Mouse (Mus musculus) left cerebral cortex, postnatal 36 days (tissue): Measurements from ENCODE around the gene Selenbp1. TPM values are rescaled to one million over a fixed set of nuclear protein-coding genes. Genes with fewer than 3 reads are reported as not detected.

Experiments used
- DNase-seq, 2 experiments: peaks; one replicate each; pipeline ENCODE4 v3.0.0; 2021 to 2022; ENCODE audit warnings: low spot score in 2 of 2, mixed read lengths in 1 of 2
- intact Hi-C: fragments of 180-260 bp; cut with DNase I; formaldehyde crosslinking; loops from one replicate; pipeline ENCODE4 v1.15.1; 2025
- total RNA-seq, 2 experiments: library from RNA; stranded (reverse); gene quantifications; 2 replicates each; pipeline ENCODE4 v1.2.3; 2021

The Selenbp1 gene
- total RNA-seq, 2 experiments from 2014 or later: 9.7 to 10.0 TPM

DNA sequence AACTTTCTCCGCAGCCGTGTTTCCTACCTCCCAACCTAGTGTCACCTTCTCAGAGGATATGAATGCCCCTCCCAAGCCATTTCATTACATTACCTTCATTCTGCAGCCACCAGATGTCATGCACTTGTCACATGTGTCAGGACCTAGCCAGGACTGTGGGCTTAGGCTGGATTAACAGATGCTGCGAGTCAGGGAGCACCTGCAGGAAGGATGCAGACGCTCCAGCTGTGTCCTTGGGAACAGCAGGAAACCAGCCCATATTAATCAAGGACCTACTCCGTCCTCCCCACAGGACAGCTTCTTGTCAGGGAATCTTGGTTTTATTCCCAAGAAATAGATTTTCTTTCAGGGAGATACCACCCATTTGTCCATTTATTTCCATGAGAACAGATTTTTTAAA lies 27.5 kb downstream of the Selenbp1 start:
- no peak for DNase-seq
- intact Hi-C loops: no loop called here

- DNase-seq: no peak
- intact Hi-C loops: no loop called here
Observed at GRCm38 (mm10) chr3:94964989-94965388, 32.1 kb downstream of the Selenbp1 start.

GRCm38 (mm10) chr3:94965878-94966277 lies 33.0 kb downstream of the Selenbp1 start:
- DNase-seq: no peak
- intact Hi-C loops: no loop called here

GRCm38 (mm10) chr3:94972552-94972951 lies 39.7 kb downstream of the Selenbp1 start:
- DNase-seq: no peak
- intact Hi-C loops: no loop called here

DNA sequence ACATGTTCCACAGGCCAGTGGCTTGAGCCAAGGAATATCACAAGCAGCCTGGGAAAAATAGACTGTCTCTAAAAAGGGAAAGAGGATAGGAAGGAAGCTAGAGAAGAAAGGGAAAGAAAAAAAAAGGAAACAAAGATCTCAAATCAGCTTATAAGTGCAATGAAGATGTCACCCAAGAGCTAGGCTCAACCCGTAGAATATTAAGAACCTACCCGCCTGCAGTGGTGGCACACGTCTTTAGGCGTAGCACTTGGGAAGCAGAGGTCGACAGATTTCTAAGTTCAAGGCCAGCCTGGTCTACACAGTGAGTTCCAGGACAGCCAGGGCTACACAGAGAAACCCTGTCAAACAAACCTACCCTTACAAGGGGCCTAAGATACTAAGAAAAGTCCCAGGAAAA lies 40.8 kb downstream of the Selenbp1 start:
- DNase-seq: no peak
- intact Hi-C loops: loop anchor here (2.0 kb wide), 1 partner anchor 21 kb away; no protein-coding TSS in a partner anchor

DNA sequence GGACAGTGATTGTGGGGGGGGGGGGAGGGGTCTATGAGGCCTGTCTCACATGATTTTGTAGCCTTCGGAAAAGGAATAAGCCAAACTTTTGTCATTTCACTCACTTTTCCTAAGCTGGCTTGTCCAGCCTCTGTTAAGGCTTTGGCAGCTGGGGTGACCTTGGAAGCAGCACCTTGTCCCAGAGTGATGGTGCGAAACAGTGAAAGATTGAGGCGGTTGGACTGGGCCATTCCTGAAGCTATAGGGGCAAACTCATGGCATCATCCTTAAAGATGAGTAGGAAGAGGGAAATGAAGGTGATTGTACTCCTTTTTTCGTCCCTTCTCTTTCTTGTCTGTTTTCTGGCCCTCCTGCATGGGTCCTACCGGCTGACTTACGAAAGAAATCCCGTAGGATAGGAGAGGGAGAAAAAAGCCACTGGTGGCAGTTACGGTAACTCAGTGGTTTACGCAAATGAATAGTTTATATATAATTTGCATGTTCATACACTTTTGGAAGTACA lies 41.2 kb downstream of the Selenbp1 start:
- DNase-seq: no peak
- intact Hi-C loops: loop anchor here (2.0 kb wide), 1 partner anchor 21 kb away; no protein-coding TSS in a partner anchor

DNA sequence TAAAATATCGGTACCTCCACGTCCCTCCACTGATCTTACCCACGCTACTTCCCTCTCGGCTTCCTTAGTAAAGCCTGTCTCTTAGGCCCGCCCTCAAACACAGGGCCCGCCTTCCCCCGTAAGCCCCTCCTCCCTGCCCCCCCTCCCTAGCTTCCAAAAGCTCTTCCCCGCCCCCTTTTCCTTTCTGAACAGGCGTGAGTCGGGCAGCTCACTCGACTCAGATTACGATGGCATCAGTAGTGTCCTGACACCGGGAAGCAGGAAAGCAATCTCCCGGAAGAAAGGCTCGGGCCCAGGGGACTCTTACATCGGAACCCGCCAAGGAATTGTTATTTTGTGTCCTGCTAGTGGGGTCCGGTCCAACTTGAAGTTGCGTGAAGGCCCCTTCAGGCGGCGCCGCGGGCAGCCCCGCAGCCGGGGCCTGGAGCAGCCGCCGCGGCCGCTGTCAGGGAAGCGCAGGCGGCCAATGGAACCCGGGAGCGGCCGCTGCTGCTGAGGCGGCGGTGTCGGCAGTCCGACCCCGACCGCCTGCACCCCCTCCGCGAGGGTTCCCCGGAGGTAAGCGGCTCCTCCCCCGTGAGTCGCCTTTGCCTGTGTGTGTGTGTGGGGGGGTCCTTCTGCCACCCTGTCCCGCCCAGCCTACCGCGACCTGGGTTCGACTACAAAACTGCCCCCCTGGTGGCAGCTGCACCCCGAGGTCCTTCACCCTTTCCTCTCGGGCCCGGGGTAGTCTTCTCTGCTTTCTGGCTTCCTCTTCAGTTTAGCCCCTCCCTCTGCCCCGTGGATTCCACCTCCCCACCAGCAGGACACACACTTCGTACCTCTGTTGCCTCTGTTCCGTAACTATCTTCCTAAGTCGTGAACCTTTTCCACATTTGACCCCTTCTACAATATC lies 41.9 kb downstream of the Selenbp1 start, which contains the start of gene Pi4kb:
Gene Pi4kb (plus strand): TSS at position 204 of the 895 bp plus-strand sequence.
- intact Hi-C loops: loop anchor here (2.0 kb wide), 1 partner anchor 22 kb away; no protein-coding TSS in a partner anchor
- DNase-seq: peak; percentile 85 to 86

GRCm38 (mm10) chr3:94984312-94984711 lies 51.5 kb downstream of the Selenbp1 start:
- intact Hi-C loops: no loop called here
- no peak for DNase-seq

DNA sequence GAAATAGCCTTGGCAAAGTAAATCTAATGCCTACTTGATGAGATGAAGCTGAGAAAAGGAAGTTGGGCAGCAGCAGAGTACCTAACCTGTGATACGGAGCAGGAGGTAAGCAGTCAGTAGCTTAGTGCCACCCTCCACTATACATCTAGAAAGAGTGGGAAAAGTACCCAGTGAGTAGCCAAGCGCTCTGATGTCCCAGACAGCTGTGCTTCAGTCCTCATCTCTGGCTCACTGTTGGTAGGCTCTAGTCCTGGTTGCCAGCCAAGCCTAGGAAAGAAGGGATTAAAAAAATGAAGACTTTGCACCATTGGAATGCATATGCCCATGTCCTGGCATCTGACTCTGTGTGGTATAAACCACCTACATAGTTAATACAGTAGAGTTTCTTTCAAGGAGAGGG lies 52.7 kb downstream of the Selenbp1 start:
- intact Hi-C loops: no loop called here
- DNase-seq: no peak

DNA sequence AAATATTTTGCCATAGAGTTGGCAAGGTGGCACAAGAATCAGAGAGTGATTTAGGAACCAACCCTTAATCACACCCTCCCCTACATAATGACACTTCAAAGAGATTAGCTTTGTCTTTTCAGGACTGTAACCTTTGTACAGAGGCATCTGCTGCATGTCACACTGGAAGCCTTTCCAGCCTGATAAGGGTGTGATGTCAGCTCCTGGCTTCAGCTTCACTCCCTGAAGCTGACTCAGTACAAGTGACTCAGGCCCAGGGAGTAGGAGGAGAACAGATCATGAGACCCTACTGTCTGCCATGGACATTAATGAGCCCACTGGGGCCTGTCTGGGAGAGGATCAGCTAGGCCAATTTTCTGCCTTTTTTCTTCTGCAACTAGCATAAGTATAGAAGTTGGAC lies 54.7 kb downstream of the Selenbp1 start:
- intact Hi-C loops: no loop called here

GRCm38 (mm10) chr3:94989159-94989761 lies 56.4 kb downstream of the Selenbp1 start:
- no peak for DNase-seq
- intact Hi-C loops: no loop called here

More for the DNA sequence above, 54.7 kb downstream of the Selenbp1 start:
- peak in 1 of 2 experiments; percentile 36 for DNase-seq

Other genes starting within 250 kb of the Selenbp1 start
- gene Selenbp2, start 239.5 kb upstream of the Selenbp1 start, total RNA-seq: not detected
- gene Cgn, start 146.6 kb upstream of the Selenbp1 start, total RNA-seq: 1 to 10 TPM; 2.9 to 4.0 TPM
- gene Pogz, start 95.5 kb upstream of the Selenbp1 start, total RNA-seq: 10 to 100 TPM; 48.9 to 69.1 TPM
- gene Psmb4, start 46.1 kb upstream of the Selenbp1 start, total RNA-seq: 100 to 1,000 TPM; 267 TPM
- 10 to 100 TPM; 20.6 to 24.4 TPM for gene Rfx5, start 21.0 kb downstream of the Selenbp1 start, total RNA-seq
- 10 to 100 TPM; 55.4 to 57.1 TPM for gene Pi4kb, start 41.7 kb downstream of the Selenbp1 start, total RNA-seq
- 10 to 100 TPM; 24.0 to 26.1 TPM for gene Zfp687, start 82.4 kb downstream of the Selenbp1 start, total RNA-seq
- gene Psmd4, start 109.6 kb downstream of the Selenbp1 start, total RNA-seq: 100 to 1,000 TPM; 143 to 149 TPM
- gene Pip5k1a, start 173.9 kb downstream of the Selenbp1 start, total RNA-seq: 10 to 100 TPM; 51.7 to 56.3 TPM
- 10 to 100 TPM; 39.7 to 46.7 TPM for gene Vps72, start 178.0 kb downstream of the Selenbp1 start, total RNA-seq
- under 1 TPM in 1 of 2 experiments, not detected in 1; 0.88 TPM for gene Tmod4, start 191.4 kb downstream of the Selenbp1 start, total RNA-seq
- gene Scnm1, start 201.0 kb downstream of the Selenbp1 start, total RNA-seq: 10 to 100 TPM; 46.1 to 46.4 TPM
- 10 to 100 TPM; 16.3 to 18.4 TPM for gene Lysmd1, start 201.0 kb downstream of the Selenbp1 start, total RNA-seq
- gene Tnfaip8l2, start 209.3 kb downstream of the Selenbp1 start, total RNA-seq: 1 to 10 TPM; 2.5 TPM
- gene Sema6c, start 227.4 kb downstream of the Selenbp1 start, total RNA-seq: 10 to 100 TPM; 20.2 to 21.0 TPM